Mouse (Mus musculus) common myeloid progenitor, adult 5-6 weeks (primary cell): ENCODE results near the gene Adprh. TPM values are rescaled to one million over a fixed set of nuclear protein-coding genes. Genes with fewer than 3 reads are reported as not detected.
"Not testable (repeated sequence)": the region's sequence is repeated elsewhere in the genome, so short reads cannot be mapped to it uniquely, and the experiment has no call there.

Experiments
- ATAC-seq: replicated peaks from 2 replicates; pipeline ENCODE4 v1.8.0; 2016; ENCODE audit warnings: low read depth, mild to moderate bottlenecking, moderate TSS enrichment, inconsistent platforms; ENCODE audit not compliant: poor library complexity, severe bottlenecking
- total RNA-seq: library from RNA; stranded (forward); fragments of 200-1000, 187-1606 nt; gene quantifications from 2 replicates; pipeline ENCODE4 v1.2.3, GENCODE M21; 2017

The Adprh gene
- total RNA-seq, result 13.7 and 17.3 TPM in 2 replicates

GRCm38 (mm10) chr16:38452442-38453202 lies at the start of gene Adprh:
Gene Adprh (minus strand): TSS chr16:38452703.
- ATAC-seq, result peak; percentile 82

GRCm38 (mm10) chr16:38496604-38497140 lies 44.2 kb upstream of the Adprh start:
- ATAC-seq, result no peak

GRCm38 (mm10) chr16:38493890-38494289 lies 41.4 kb upstream of the Adprh start:
- ATAC-seq, result no peak

GRCm38 (mm10) chr16:38492551-38492950 lies 40.0 kb upstream of the Adprh start:
- no peak for ATAC-seq

- peak; percentile 83 for ATAC-seq
Observed at GRCm38 (mm10) chr16:38483582-38484309, 31.2 kb upstream of the Adprh start.

GRCm38 (mm10) chr16:38482780-38483562 lies 30.5 kb upstream of the Adprh start:
- no peak for ATAC-seq

GRCm38 (mm10) chr16:38481327-38481726 lies 28.8 kb upstream of the Adprh start:
- ATAC-seq, result no peak

GRCm38 (mm10) chr16:38478296-38478695 lies 25.8 kb upstream of the Adprh start:
- no peak for ATAC-seq

- ATAC-seq, result not testable (repeated sequence)
Observed at GRCm38 (mm10) chr16:38477241-38477608, 24.7 kb upstream of the Adprh start.

- peak; percentile 77 for ATAC-seq
Observed at GRCm38 (mm10) chr16:38476312-38477240, 24.1 kb upstream of the Adprh start.

- peak; percentile 45 for ATAC-seq
Observed at GRCm38 (mm10) chr16:38475681-38476311, 23.3 kb upstream of the Adprh start.

- ATAC-seq, result no peak
Observed at GRCm38 (mm10) chr16:38474677-38475286, 22.3 kb upstream of the Adprh start.

- no peak for ATAC-seq
Observed at GRCm38 (mm10) chr16:38473661-38474060, 21.2 kb upstream of the Adprh start.

- no peak for ATAC-seq
Observed at GRCm38 (mm10) chr16:38472507-38472873, 20.0 kb upstream of the Adprh start.

- ATAC-seq, result no peak
Observed at GRCm38 (mm10) chr16:38471697-38472506, 19.4 kb upstream of the Adprh start.

- no peak for ATAC-seq
Observed at GRCm38 (mm10) chr16:38469437-38469836, 16.9 kb upstream of the Adprh start.

GRCm38 (mm10) chr16:38468706-38469018 lies 16.2 kb upstream of the Adprh start:
- ATAC-seq, result no peak
